Mouse (Mus musculus) forebrain, embryonic 12.5 days (tissue): Measurements from ENCODE around the gene Pprc1. TPM values are rescaled to one million over a fixed set of nuclear protein-coding genes. Genes with fewer than 3 reads are reported as not detected.

Experiments used
- ATAC-seq: fragments of 200-750 bp; cut with Nextera tagmentation; 2 replicates; pipeline ENCODE4 v1.8.0; 2017; ENCODE audit warnings: moderate TSS enrichment; ENCODE audit not compliant: low FRiP score
- H3K27ac ChIP-seq: fragments of 300-500 bp; sonication (generic); 2 replicates; pipeline ENCODE4 v1.5.1; 2016; ENCODE audit warnings: mild to moderate bottlenecking
- H3K27me3 ChIP-seq: fragments of 300-500 bp; sonication (generic); 2 replicates; pipeline ENCODE4 v1.6.1; 2016; ENCODE audit warnings: mild to moderate bottlenecking
- H3K36me3 ChIP-seq: fragments of 300-500 bp; sonication (generic); replicated peaks from 2 replicates; pipeline ENCODE4 v1.6.1; 2016; ENCODE audit warnings: mild to moderate bottlenecking
- H3K4me1 ChIP-seq: fragments of 300-500 bp; sonication (generic); 2 replicates; pipeline ENCODE4 v1.6.1; 2016
- H3K4me2 ChIP-seq: fragments of 300-500 bp; sonication (generic); 2 replicates; pipeline ENCODE4 v1.6.1; 2016; ENCODE audit warnings: mild to moderate bottlenecking, moderate library complexity
- H3K4me3 ChIP-seq: fragments of 300-500 bp; sonication (generic); replicated peaks from 2 replicates; pipeline ENCODE4 v1.5.1; 2016; ENCODE audit warnings: mild to moderate bottlenecking
- H3K9ac ChIP-seq: fragments of 300-500 bp; sonication (generic); 2 replicates; pipeline ENCODE4 v1.6.1; 2016; ENCODE audit warnings: mild to moderate bottlenecking
- H3K9me3 ChIP-seq: fragments of 300-500 bp; sonication (generic); 2 replicates; pipeline ENCODE4 v1.6.1; 2016
- WGBS: fragments of 180-500 bp; shearing (Covaris S2); methylation state at CpG from one replicate; pipeline ENCODE4 v1.1.7; 2016; 5-methylcytosine and 5-hydroxymethylcytosine counted together
- polyA plus RNA-seq: library from polyadenylated mRNA; unstranded; fragments of >200 nt; fragmentation: Nextera tagmentation; extraction: Ambion mirVana; gene quantifications from 2 replicates; pipeline ENCODE4 v1.2.1, GENCODE M21; 2016

Gene Pprc1
- polyA plus RNA-seq, 1 experiment from 2014 or later, result 37.1 TPM

GRCm38 (mm10) chr19:46104187-46104557, 59.5 kb downstream of the Pprc1 start:
- no peak for ATAC-seq
- Histone ChIP-seq H3K4me1 (no peaks in the 10 kb centered on the region), H3K4me2 (no peak overlapping the region), H3K27ac (no peak overlapping the region), H3K4me3 (no peak overlapping the region), H3K27me3 (no peaks in the 10 kb centered on the region), H3K9ac (no peak overlapping the region), H3K36me3 (no peaks in the 10 kb centered on the region), H3K9me3 (no peaks in the 10 kb centered on the region)
- WGBS, result 80% methylated on average over 2 of the region's 2 CpGs

GRCm38 (mm10) chr19:46110214-46110613, 65.5 kb downstream of the Pprc1 start:
- Histone ChIP-seq H3K36me3 (no peaks in the 10 kb centered on the region), H3K4me1 (no peaks in the 10 kb centered on the region), H3K4me3 (no peak overlapping the region), H3K4me2 (no peak overlapping the region), H3K27ac (no peak overlapping the region), H3K9me3 (no peaks in the 10 kb centered on the region), H3K9ac (no peak overlapping the region), H3K27me3 (no peaks in the 10 kb centered on the region)
- no peak for ATAC-seq
- WGBS, result 54% methylated on average over 2 of the region's 2 CpGs

- ATAC-seq, result no peak
- H3K4me2 ChIP-seq, result no peak overlapping the region
Measured at GRCm38 (mm10) chr19:46110781-46111180, 66.1 kb downstream of the Pprc1 start.

GRCm38 (mm10) chr19:46114617-46115016, 69.9 kb downstream of the Pprc1 start:
- no peaks in the 10 kb centered on the region for H3K4me1 ChIP-seq
- H3K27me3 ChIP-seq, result no peaks in the 10 kb centered on the region
- H3K27ac ChIP-seq, result no peak overlapping the region
- no peak overlapping the region for H3K9ac ChIP-seq
- no peaks in the 10 kb centered on the region for H3K9me3 ChIP-seq
- H3K4me2 ChIP-seq, result no peak overlapping the region
- WGBS, result 66% methylated on average over 4 of the region's 4 CpGs
- H3K4me3 ChIP-seq, result no peak overlapping the region
- no peak for ATAC-seq
- H3K36me3 ChIP-seq, result no peaks in the 10 kb centered on the region

More at GRCm38 (mm10) chr19:46110781-46111180, 66.1 kb downstream of the Pprc1 start:
- Histone ChIP-seq H3K4me1 (no peaks in the 10 kb centered on the region), H3K9me3 (no peaks in the 10 kb centered on the region), H3K4me3 (no peak overlapping the region), H3K27me3 (no peaks in the 10 kb centered on the region), H3K27ac (no peak overlapping the region), H3K36me3 (no peaks in the 10 kb centered on the region), H3K9ac (no peak overlapping the region)
- 86% methylated on average over 5 of the region's 5 CpGs for WGBS

GRCm38 (mm10) chr19:46119458-46119857, 74.8 kb downstream of the Pprc1 start:
- Histone ChIP-seq H3K9ac (no peak overlapping the region), H3K36me3 (no peaks in the 10 kb centered on the region), H3K4me1 (no peaks in the 10 kb centered on the region), H3K27me3 (no peaks in the 10 kb centered on the region; the same call in 1 of the 2 replicates), H3K4me2 (no peak overlapping the region), H3K4me3 (no peak overlapping the region), H3K27ac (no peak overlapping the region), H3K9me3 (no peaks in the 10 kb centered on the region)
- ATAC-seq, result no peak
- WGBS, result 88% methylated on average over 3 of the region's 3 CpGs

- Histone ChIP-seq H3K27me3 (no peaks in the 10 kb centered on the region; the same call in 1 of the 2 replicates), H3K9ac (no peak overlapping the region), H3K4me1 (no peaks in the 10 kb centered on the region), H3K4me2 (no peak overlapping the region), H3K36me3 (no peaks in the 10 kb centered on the region), H3K9me3 (no peaks in the 10 kb centered on the region), H3K27ac (no peak overlapping the region), H3K4me3 (no peak overlapping the region)
- ATAC-seq, result no peak
- WGBS, result 82% methylated on average over 6 of the region's 6 CpGs
Measured at GRCm38 (mm10) chr19:46120872-46121271, 76.2 kb downstream of the Pprc1 start.

Other genes with a start within 250 kb of the Pprc1 start
- 2.7 and 4.0 TPM in 2 replicates for gene Kcnip2, start 228.8 kb upstream of the Pprc1 start, polyA plus RNA-seq
- gene Armh3, start 46.4 kb upstream of the Pprc1 start, polyA plus RNA-seq, result 19.3 and 20.3 TPM in 2 replicates
- gene Hps6, start 41.4 kb upstream of the Pprc1 start, polyA plus RNA-seq, result 2.7 TPM in 2 replicates
- gene Ldb1, start 328 bp downstream of the Pprc1 start, polyA plus RNA-seq, result 138 and 139 TPM in 2 replicates
- gene Nolc1, start 31.0 kb downstream of the Pprc1 start, polyA plus RNA-seq, result 117 and 118 TPM in 2 replicates
- not detected in 2 replicates for gene Elovl3, start 87.0 kb downstream of the Pprc1 start, polyA plus RNA-seq
- gene Pitx3, start 103.4 kb downstream of the Pprc1 start, polyA plus RNA-seq, result 0.24 TPM in 1 of 2 replicates, not detected in the other
- gene Gbf1, start 107.6 kb downstream of the Pprc1 start, polyA plus RNA-seq, result 59.9 and 64.0 TPM in 2 replicates